Mouse (Mus musculus): ENCODE measurements at regions not wholly inside any gene's neighbourhood (a gene's known extent, or its start where the extent isn't known, plus 50 kb on each side); places are given as distances from the start of the nearest gene placed in this dataset.

DNA sequence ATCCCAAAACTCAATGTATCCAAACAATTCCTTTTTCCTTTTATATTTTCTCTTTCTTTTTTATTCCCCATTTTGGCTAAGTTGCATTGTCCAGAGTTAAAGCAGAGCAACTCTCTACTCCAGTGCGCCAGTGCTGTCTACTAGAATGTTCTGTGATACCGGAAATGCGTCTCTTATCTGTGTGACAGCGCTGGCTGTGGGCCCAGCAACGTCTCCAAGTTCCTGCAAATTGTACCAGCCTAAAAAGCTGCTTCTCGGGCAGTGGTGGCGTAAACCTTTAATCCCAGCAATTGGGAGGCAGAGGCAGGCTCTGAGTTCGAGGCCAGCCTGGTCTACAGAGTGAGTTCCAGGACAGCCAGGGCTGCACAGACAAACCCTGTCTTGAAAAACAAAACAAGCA is 59.4 kb downstream of the Cox18 start:
- DNase-seq, result no peak

DNA sequence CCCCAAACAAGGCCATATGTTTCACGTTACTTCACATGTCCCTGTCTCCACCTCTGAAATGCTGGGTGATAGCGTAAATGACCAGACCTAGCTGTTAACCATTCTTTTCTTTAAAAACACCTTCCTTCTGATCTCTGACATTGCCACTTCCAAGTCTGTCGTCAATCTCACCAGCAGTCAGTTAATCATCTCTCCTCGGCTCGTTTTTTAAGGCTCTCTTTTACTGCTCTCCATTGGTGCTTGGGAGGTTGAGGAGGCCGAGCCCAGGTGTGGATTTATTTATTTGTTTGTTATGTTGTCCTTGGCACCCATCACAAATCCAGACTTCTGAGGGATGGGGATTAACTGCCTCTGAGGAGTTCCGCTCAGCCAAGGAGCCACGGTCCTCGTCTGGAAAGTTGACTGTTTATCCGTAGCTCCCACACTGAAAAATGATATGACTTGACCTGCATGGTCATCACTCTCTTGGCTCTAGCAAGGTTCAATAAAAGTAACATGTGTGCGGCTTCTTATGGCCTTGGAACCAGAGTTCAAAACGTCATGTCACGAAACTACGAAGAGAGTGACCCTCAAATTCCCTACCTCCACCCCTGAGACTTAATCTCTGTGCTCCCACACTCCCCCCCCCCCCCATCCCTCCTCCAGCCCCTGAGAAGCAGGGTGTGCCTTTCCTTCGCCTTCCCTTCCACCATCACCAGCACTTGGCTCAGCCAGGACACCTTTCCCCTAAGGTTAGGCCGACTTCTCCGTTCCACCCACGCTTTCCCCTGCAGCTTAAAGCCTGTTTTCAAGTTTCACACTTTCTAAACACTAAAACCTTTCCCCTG is 60.6 kb downstream of the Cox18 start:
- DNase-seq, result no peak

GRCm38 (mm10) chr5:90160281-90160680 is 63.5 kb downstream of the Cox18 start:
- no peak for DNase-seq

DNA sequence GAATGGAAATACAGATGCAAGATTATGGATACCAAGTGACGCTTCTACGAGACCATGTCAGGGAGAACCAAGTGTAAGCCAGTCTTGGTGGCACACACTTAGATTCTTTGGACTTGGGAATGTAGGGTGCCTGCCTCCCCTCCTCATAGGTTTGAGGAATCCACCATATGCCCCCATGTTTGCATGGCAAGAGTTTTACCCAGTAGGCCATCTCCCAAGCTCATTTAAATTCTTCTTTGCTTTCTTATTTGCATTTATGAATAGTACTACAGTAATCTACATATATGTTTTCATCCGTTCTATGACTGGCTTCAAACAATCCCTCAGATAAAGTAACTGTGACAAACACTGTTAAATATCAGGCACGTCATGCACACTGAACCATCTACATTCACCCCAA is 67.3 kb downstream of the Cox18 start:
- DNase-seq, result no peak

DNA sequence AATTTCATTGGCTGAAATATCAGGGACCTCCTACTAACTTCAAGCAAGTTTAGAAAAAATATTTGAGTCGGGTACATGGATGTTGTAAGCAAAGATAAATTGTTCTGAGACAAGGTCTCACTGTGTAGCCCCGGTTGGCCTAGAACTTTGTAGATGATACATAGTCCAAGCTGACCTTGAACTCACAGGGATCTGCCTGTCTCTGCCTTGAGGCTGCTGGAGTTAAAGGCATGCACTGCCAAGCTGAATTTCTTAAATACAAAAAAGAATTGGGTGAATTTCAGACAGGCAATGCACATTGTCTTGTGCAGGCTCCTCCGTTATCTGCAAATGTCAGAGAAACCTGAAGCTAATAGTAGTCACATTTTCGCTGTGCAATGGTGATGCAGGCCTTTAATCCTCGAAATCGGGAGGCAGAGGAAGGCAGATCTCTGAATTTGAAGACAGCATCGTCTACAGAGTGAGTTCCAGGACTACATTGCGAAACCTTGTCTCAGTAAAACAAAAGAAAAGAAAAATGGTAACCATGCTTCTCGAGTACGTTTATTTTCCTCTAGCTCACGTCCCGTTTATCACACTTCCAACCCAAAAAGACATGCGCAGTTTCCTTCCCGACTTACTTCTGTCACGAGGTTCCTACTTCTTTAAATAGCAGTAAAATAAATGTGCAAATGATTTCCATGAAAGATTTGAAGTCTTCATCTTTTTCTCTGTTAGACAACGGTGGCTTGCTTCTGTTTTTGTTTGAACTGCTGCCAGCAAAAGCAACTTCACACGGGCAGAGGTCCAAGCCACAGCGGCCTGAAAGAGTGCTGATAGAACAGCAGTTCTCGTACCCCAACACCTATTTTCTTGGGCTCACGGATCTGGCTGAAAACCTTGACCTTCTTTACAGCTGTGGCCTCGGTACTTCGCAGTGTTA is 73.9 kb downstream of the Cox18 start:
- no peak for DNase-seq

GRCm38 (mm10) chr5:90135971-90136370 is 87.8 kb downstream of the Cox18 start:
- DNase-seq, result no peak

DNA sequence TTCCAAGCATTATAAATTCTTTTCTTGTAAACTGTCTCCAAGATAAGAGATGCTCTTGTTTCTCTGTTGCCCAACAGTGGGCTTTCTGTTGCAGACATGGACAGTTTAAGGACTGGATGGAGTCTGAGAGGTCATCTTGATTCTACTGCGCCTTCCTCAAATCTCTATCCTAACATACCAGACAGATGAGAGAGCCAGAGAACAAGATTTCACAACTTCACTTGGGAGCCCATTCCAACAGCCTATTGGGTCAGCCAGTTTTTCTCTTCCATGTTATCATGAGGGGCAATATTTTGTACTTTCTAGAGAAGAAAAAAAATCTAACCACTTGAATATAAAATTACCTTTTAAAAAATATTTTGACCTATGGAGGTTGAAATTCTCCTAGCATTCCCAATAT is 116.8 kb downstream of the Cox18 start:
- DNase-seq, result no peak

DNA sequence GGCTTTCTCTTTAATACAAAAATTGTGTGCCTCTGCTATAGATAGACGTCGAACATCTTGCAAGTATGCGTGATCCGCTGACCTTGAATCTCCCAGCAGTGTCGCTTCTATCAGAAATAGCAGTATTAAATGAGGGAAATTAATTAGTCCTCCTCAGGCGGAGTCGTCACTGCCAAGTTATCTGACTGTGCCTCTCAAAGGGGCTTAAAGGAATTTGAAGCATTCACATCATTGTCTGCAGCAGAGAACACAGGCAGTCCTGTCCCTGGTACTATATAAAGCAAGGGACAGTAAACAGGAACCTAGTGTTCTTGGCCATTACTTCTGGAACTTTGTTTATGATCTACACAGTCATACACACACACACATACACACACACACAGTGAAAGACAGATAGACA is 119.1 kb downstream of the Cox18 start:
- DNase-seq, result no peak

- DNase-seq, result no peak
Measured at GRCm38 (mm10) chr5:90088541-90088940, 135.3 kb downstream of the Cox18 start.

- DNase-seq, result no peak
Measured at GRCm38 (mm10) chr5:90086491-90086890, 137.3 kb downstream of the Cox18 start.

- no peak for DNase-seq
Measured at GRCm38 (mm10) chr5:90077025-90077536, 146.7 kb downstream of the Cox18 start.

- no peak for DNase-seq
Measured at GRCm38 (mm10) chr5:90075629-90076349, 148.0 kb downstream of the Cox18 start.

- DNase-seq, result no peak
Measured at GRCm38 (mm10) chr5:90071806-90072205, 152.0 kb downstream of the Cox18 start.

DNA sequence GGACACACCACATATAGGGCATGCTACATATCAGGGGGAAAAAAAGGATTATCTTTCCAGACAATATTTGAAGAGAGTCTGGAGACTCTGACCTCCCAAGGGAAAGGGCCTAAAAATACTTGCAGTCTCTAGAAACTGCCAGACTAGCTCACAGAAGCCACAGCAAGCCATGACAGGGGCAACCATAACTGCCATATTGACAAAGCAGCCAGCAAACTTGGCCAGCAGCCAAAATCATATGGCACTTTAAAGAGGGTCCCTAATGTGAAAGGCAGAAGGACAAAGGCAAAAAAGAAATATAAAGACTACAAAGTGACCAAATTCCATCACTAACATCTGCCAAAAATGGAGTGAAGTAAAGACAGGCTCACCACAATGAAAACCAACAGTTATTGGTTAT is 155.2 kb downstream of the Cox18 start:
- no peak for DNase-seq

- DNase-seq, result no peak
Measured at GRCm38 (mm10) chr5:90067817-90068216, 156.0 kb downstream of the Cox18 start.

DNA sequence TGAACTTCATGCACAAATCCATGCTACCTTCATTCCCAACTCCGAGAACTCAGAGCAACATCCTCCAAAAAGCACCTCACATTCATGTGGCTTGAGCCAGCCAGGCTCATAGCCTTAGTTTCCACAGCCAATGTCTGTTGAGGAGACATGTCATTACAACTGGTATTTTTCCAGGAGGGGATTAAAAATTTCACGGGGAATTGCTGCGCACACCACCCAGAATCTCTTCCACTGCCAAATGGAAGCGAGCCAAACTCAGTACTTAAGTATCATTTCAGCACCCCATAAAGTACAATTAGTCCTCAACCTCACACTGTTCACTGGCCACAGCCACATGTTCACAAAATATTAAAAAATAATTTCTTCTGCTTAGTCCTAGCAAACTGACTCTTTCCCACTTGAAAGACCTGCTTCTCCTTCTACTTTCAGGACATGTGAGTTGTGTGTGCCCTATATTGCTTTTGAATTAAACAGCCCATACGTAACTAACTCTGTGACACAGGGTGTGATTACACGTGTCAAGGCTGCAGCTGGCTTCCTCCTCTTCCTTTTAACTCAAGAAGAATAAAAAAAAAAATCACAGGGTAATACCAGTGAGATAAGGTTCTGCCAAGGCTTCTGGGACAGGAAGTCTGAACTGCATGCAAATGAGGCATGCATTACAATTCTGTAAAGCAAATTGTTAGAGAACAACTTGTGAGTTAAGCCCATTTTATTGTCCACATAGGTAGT is 157.8 kb downstream of the Cox18 start:
- DNase-seq, result no peak

DNA sequence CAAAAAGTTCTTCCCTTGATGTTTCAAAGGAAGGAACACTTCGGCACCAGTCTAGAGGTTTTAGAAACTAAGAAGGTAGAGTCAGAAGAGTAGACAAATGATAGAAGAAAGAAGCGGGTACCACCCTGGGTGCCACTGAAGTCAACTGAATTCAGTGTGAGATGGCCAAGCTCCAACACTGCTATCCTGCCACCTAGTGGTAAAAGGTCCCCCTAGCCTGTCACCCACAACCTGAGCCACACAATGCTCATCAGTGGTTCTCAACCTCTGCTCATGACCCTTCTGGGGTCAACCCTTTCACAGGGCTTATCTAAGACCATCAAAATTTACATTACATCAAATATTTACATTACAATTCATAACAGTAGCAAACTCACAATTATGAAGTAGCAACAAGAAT is 168.1 kb downstream of the Cox18 start:
- DNase-seq, result no peak

DNA sequence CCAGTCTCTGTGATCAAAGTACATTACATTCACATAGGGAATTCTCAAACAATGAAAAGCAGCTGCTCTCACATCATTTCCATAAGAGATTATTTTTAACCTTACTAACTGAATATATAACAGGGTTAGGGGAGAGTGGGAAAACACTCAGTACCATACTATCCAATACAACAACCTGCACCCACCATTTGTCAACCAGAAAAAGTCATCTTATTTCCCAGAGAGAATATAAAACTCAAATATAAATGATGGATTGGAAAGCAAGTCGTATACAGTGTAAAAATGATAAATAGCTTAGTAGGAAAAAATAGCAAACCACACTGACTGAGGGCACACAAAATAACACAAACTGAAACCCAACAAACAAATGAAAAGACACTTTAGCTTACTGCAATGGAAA is 169.4 kb upstream of the Adamts3 start:
- no peak for DNase-seq

DNA sequence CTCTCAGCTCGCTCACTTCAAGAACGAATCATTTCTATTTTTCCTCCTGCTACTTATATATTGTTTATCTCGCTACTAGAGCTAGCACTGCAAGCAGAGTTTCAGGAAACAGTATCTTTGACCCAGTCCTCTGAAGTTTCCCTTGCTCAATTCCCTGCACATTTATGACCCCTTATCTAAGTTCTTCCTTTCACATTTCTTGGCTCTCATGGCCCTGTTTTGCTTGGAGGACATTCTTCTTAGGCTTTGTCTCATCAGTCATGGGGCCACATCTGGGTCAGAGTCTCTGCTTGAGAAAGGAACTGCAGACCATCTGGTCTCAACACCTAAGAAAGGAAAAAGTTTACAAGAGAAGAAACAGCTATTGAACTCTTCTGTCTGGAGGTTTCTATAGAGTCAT is 166.7 kb upstream of the Adamts3 start:
- DNase-seq, result no peak

DNA sequence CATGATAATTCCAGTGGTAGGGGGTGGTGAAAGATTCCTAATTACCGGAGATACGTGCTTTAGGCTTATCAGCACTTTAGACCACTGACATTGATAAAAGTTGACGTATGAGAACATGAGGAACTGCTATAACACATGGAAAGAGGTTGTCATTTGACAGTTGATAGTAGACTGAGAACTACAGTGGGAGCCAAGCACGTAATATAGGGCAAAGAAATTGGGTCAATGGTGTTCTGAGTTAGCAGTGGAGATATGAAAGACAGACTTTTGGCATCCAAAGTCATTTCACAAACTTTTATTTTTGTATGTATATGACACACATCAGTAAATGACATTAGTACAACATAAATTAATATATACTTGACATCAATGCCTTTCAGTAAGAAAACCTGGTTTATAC is 159.6 kb upstream of the Adamts3 start:
- no peak for DNase-seq

DNA sequence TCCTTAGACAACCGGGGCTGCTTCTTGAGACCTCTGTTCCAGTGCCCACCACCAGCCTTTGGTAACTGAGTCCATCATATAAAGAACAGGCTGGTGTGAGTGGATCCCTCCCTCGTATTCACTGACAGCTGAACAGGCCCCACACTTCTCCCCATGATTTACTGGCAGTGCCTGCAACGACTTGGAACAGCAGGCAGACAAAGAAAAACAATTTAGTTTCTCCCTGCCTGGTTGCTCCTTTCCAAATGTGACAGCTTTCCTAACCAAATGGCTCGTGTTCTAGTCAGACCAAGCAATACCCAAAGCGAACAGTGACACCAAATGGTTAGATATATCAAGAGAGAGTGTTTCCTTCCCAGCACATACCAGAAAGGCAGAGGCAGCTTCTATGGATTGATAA is 150.0 kb upstream of the Adamts3 start:
- DNase-seq, result no peak

- DNase-seq, result no peak
Measured at GRCm38 (mm10) chr5:90030737-90031136, 147.6 kb upstream of the Adamts3 start.

Measured in kidney, adult 11 months (tissue).